Mouse (Mus musculus): ENCODE data around the gene Nfkbie.

DNA sequence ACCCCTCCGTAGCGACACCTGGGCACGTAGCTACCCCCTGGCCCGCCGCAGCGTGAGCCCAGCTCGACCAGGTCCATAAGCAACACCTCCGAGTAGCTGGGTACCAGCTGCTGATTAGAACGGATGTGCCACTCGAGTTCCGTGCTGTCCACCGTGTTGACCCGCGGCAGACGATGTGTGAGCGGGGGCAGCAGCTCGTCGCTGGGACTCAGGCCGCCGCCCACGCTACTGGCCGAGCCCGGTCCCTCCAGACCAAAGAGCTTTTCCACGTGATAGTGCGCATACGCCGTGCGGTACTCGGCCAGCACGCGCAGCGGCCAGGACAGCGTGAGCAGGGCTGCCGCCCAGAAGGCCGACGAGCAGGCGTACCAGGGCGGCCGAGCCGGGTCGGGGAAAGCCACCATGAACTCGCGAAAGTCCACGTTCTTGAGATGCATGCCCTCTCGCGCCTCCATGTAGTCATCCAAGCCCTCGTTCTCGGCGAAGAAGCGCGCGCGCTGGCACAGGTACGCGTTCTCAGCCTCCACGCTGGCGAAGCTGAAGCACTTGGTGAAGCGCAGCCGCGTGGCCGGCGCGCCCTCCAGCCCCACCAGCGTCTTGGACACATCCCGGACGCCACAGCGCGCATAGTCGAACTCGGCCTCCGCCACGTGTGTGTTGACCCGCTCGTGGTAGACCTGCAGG lies 10.1 kb upstream of the Nfkbie start:
- no peak for TF ChIP-seq POLR2A (IDR thresholded peaks at IDR 0.05; ENCODE audit: extremely low read depth, insufficient read depth, low read length)
- TF ChIP-seq CTCF (IDR thresholded peaks at IDR 0.05; ENCODE audit: extremely low read depth, insufficient read depth, low read length) = no peak

Measured in cortical plate, adult 2 months (tissue).